Mouse (Mus musculus) layer of hippocampus, postnatal 10 days (tissue): ENCODE measurements at regions not wholly inside any gene's neighbourhood (a gene's known extent, or its start where the extent isn't known, plus 50 kb on each side); places are given as distances from the start of the nearest gene placed in this dataset.

Experiments used
- DNase-seq, 2 experiments: peaks; one replicate each; pipeline ENCODE4 v3.0.0; 2021; ENCODE audit warnings: low spot score in 2 of 2

- DNase-seq: no peak
Observed at GRCm38 (mm10) chr10:83958826-83959225, 236.2 kb downstream of the 1500009L16Rik start.

GRCm38 (mm10) chr10:83963232-83963760 lies 240.6 kb downstream of the 1500009L16Rik start:
- no peak for DNase-seq

- DNase-seq: no peak
Observed at GRCm38 (mm10) chr10:83963779-83964643, 241.3 kb downstream of the 1500009L16Rik start.

DNA sequence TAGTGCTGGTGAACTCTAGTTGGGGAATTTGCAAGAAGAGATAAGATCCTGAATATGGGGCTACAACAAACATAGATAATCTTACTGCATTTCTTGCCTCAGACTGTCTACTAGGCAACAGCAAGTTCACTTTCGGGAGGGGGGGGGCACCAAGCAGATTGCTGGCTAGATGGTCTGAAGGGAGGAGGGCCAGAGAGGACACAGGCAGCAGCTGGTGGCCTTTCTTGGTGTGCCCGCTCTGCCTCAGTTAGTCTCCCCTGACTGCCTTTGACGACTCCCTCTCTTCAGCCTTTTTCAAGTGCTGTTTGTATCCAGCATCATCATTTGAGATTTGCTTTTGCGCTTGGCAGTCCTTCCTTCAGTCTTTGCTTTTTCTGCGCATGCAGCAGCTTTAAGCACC lies 242.2 kb downstream of the 1500009L16Rik start:
- no peak for DNase-seq

DNA sequence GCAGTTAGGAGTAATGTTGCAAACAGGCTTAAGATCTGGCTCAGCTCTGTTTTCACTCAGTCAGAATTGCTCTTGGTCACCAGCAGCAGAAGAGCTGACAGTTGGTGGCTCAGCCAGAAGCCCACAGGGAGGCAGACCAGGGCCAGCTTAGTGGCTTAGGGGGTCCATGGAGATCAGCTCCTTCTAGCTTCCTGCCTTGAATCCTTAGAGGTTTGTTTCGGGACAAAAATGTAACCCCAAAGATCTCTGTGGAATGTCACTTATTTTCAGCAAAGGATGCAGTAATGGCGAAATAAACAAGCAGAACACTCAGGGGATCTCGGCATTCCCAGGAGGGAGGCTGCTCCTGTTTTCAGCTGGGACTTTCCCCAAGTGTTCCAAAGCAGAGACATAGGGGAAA lies 247.8 kb downstream of the 1500009L16Rik start:
- no peak for DNase-seq

DNA sequence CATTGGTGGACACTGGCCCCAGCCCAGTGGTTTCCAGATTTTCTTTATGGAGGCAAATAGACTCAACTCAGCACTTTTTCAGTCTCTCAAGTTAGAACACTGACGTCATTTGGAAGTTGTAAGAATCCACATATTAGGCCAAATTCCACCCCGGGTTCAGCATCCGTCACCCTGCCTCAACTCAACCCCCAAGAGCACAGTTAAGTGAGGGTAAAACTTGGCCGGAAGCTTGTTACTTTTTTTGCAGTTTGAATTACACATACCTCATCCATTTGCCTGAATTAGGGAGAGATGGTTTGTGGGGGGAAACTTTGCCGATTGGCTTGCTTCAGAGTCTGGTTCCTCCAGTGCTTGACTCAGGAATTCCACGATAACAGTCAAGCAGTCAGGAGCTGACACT lies 251.9 kb downstream of the 1500009L16Rik start:
- no peak for DNase-seq

GRCm38 (mm10) chr10:83976548-83976947 lies 253.9 kb downstream of the 1500009L16Rik start:
- no peak for DNase-seq

DNA sequence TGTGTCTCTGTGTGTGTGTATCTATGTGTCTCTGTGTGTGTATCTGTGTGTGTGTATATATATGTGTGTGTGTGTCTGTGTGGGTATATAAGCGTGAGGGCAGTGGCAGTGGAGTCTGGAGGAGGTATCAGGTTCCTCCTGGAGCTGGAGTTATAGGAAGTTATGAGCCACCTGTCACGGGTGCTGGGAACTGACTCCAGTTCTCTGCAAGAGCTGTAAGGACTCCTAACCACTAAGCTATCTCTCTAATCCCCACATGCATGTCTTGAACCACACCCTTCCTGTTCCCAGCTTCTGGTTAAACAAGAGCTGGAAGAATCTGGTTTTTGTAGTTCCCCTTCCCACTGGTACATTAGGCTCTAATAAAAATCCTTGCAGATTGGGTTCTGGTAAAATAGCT lies 257.3 kb downstream of the 1500009L16Rik start:
- no peak for DNase-seq

GRCm38 (mm10) chr10:83984697-83985415 lies 262.2 kb downstream of the 1500009L16Rik start:
- peak; percentile 20 to 28 for DNase-seq

GRCm38 (mm10) chr10:83992577-83993305 lies 270.1 kb downstream of the 1500009L16Rik start:
- DNase-seq: no peak

DNA sequence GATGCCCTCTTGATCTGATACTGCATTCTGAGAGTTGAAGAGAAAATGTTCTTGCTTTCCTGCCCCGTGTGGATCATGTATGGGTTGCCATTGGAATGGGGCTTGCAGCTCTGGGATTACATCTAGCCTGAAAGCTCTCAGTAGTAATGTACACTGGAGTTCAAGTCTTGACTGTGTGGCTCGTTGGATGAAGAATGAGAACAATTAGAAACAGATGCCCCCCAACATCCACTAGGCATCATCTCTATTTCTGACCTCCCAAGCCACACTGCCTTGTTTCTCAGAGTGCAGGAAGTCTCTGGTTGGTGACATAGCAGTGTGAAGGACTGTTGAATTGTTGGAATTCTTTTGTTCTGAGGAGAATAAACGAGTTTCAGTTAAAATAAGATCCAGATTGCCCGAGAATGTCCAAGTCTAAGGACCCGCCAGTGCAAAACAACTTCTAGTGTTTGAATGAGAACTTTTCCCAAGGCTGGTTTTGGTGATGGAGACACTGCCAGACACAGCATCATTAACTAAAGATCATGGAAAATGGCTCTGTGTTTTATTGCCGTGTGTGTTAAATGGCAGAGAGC lies 272.4 kb downstream of the 1500009L16Rik start:
- no peak for DNase-seq

DNA sequence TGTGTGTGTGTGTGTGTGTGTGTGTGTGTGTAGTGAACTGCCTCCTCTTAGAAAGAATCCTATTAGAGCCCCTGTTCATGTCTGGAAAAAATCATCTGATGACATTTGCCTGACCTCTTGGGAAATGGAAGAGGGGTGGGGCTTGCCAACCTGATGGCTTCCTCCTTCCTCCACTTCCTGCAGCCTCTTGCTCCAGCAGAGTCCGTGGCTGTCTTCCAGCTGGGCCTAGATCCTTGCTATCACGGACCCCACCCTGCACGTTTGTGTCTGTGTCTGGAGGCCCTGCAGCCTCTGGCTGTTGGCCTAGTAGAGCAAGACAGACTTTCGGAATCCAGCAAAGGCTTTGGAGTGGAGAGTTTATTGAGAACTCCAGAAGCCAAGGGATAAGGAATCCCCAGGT lies 273.2 kb downstream of the 1500009L16Rik start:
- no peak for DNase-seq

GRCm38 (mm10) chr10:83996489-83996888 lies 273.8 kb downstream of the 1500009L16Rik start:
- no peak for DNase-seq

DNA sequence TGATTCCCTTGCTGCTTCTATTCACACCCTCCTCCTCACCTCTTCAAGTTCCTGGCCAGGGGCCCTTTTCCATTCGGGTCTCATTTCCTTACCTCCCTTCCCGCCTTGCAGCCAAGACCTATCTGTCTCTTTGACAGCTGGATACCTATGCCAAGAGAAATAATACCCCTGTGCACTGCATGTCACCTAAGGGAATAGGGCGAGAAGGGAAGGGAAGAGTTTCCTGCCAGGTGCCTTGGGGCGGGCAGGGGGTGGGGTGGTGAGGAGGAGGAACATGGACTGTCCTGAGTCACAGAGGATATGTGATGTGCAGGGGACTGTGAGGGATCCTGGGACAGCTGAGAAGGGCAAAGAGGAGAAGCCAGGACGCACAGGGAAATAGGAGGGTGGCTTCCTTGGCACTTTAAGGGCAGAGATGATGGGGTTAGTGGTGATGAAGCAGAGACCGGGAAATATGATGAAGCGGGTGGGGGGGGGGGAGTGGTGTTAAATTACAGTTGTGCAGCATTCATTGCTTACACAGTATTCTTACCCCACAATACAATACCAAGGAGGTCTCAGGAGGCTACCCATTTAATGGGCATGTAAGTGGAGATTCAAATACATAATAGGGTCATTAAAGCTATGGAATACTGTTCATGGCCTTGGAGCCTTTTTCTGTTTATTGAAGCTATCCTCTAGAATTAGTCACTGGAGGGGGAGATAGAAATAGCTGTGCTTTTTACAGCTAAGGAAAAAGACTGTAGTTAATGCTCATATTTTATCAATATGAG lies 278.0 kb downstream of the 1500009L16Rik start:
- no peak for DNase-seq

- no peak for DNase-seq
Observed at GRCm38 (mm10) chr10:84002744-84003143, 280.1 kb downstream of the 1500009L16Rik start.

GRCm38 (mm10) chr10:84003601-84004149 lies 281.0 kb downstream of the 1500009L16Rik start:
- DNase-seq: no peak

DNA sequence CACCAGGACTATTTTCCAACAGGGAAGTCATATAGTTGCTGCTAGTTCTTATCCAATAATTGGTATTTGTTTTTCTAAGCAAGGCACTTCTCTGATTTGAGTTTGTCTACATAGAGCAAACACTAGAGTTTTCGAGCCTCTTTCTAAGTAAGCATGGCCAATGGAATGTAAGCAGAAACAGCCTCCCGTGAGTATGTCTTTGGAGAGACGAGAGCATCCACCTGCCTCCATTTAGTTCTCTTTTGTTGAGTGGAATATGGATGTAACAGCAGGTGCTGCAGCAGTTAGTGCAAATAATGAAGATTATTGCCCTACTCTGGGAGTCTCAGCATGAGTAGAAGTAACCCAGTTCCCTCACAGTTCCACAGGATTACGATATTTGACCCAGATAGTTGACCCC lies 286.3 kb downstream of the 1500009L16Rik start:
- no peak for DNase-seq

DNA sequence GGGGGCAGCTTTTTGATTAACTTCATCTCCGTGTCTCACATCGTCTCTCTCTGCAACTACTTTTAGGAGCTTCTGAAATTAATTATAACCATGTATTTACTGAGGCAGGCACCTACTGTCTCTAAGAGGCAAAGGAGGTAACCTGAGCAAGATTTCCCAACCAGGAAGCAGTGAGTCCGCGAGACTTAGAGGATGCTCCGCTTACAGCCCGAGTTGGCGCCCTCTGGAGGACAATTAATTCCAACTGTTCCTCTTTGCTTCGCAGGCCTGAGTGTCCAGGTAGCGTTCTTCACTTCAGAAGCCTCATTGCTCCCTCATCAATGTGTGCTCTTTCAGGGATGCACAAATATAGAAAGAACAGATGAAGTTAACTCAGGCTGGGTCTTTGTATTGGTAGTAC lies 296.7 kb downstream of the 1500009L16Rik start:
- peak; percentile 69 to 74 for DNase-seq

GRCm38 (mm10) chr10:84020023-84020620 lies 297.5 kb downstream of the 1500009L16Rik start:
- peak; percentile 60 to 64 for DNase-seq
